Mouse (Mus musculus) G1E (cell line): ENCODE results near the gene Zfp937. TPM values are rescaled to one million over a fixed set of nuclear protein-coding genes. Genes with fewer than 3 reads are reported as not detected.

ENCODE experiments used
- polyA plus RNA-seq: library from polyadenylated mRNA; stranded (reverse); fragments of >175 nt; gene quantifications from 2 replicates; pipeline ENCODE4 v1.2.3, GENCODE M21; 2012
- total RNA-seq, 2 experiments: library from RNA; stranded (forward) in 1 of 2; stranded (reverse) in 1 of 2; fragments of 200-1000 nt in 1 of 2; fragments of >200 nt in 1 of 2; fragmentation: Nextera tagmentation in 1 of 2; gene quantifications; 2 replicates each; pipeline ENCODE4 v1.2.3; 2014 to 2017

Zfp937 gene
- total and polyA plus RNA-seq, 3 experiments, result 0.02 to 0.22 TPM; not detected in 1

Other genes starting within 250 kb of the Zfp937 start
- 21.4 and 29.2 TPM in 2 replicates for gene Zfp120, start 81.4 kb upstream of the Zfp937 start, total RNA-seq (2014; fragmentation: Nextera tagmentation)
- 22.1 and 29.4 TPM in 2 replicates for gene Zfp120, start 81.4 kb upstream of the Zfp937 start, total RNA-seq (2017)
- 0.22 and 0.31 TPM in 2 replicates for gene Zfp120, start 81.4 kb upstream of the Zfp937 start, polyA plus RNA-seq
- gene Gm10770, start 38.4 kb upstream of the Zfp937 start, total RNA-seq (2014; fragmentation: Nextera tagmentation), result not detected in 2 replicates
- not detected in 2 replicates for gene Gm10770, start 38.4 kb upstream of the Zfp937 start, total RNA-seq (2017)
- gene Gm10770, start 38.4 kb upstream of the Zfp937 start, polyA plus RNA-seq, result not detected in 2 replicates
- 1.3 TPM in 1 of 2 replicates, not detected in the other for gene Gm14139, start 36.3 kb upstream of the Zfp937 start, total RNA-seq (2014; fragmentation: Nextera tagmentation)
- gene Gm14139, start 36.3 kb upstream of the Zfp937 start, total RNA-seq (2017), result 3.0 and 3.3 TPM in 2 replicates
- gene Gm14139, start 36.3 kb upstream of the Zfp937 start, polyA plus RNA-seq, result 0.09 TPM in 1 of 2 replicates, not detected in the other
- 7.6 and 7.7 TPM in 2 replicates for gene Gm21994, start 37.5 kb downstream of the Zfp937 start, total RNA-seq (2014; fragmentation: Nextera tagmentation)
- gene Gm21994, start 37.5 kb downstream of the Zfp937 start, total RNA-seq (2017), result 2.0 and 4.0 TPM in 2 replicates
- gene Gm21994, start 37.5 kb downstream of the Zfp937 start, polyA plus RNA-seq, result 0.15 and 0.23 TPM in 2 replicates
- gene Gm14124, start 39.4 kb downstream of the Zfp937 start, total RNA-seq (2014; fragmentation: Nextera tagmentation), result not detected in 2 replicates
- gene Gm14124, start 39.4 kb downstream of the Zfp937 start, total RNA-seq (2017), result 0.35 and 0.98 TPM in 2 replicates
- gene Gm14124, start 39.4 kb downstream of the Zfp937 start, polyA plus RNA-seq, result not detected in 2 replicates
- 4.8 TPM in 1 of 2 replicates, not detected in the other for gene Gm10130, start 105.6 kb downstream of the Zfp937 start, total RNA-seq (2014; fragmentation: Nextera tagmentation)
- 8.7 and 11.0 TPM in 2 replicates for gene Gm10130, start 105.6 kb downstream of the Zfp937 start, total RNA-seq (2017)
- not detected in 2 replicates for gene Gm10130, start 105.6 kb downstream of the Zfp937 start, polyA plus RNA-seq
- not detected in 2 replicates for gene 3300002I08Rik, start 144.7 kb downstream of the Zfp937 start, total RNA-seq (2014; fragmentation: Nextera tagmentation)
- gene 3300002I08Rik, start 144.7 kb downstream of the Zfp937 start, total RNA-seq (2017), result 0.41 and 1.0 TPM in 2 replicates
- not detected in 2 replicates for gene 3300002I08Rik, start 144.7 kb downstream of the Zfp937 start, polyA plus RNA-seq
- gene Zfp442, start 233.4 kb downstream of the Zfp937 start, total RNA-seq (2014; fragmentation: Nextera tagmentation), result 0.60 and 0.78 TPM in 2 replicates
- 0.22 and 0.29 TPM in 2 replicates for gene Zfp442, start 233.4 kb downstream of the Zfp937 start, total RNA-seq (2017)
- gene Zfp442, start 233.4 kb downstream of the Zfp937 start, polyA plus RNA-seq, result not detected in 2 replicates